Mouse (Mus musculus) cerebellum, adult 2 months (tissue): Measurements from ENCODE around the gene Pdap1.

Experiments used
- CTCF ChIP-seq: fragments of 200-500 bp; IDR thresholded peaks from 2 replicates; pipeline ENCODE4 v1.5.1; 2011; ENCODE audit warnings: low read depth, mild to moderate bottlenecking, control low read depth, low read length, moderate library complexity, borderline replicate concordance; ENCODE audit not compliant: insufficient read depth
- POLR2A ChIP-seq: fragments of 200-500 bp; IDR thresholded peaks from 2 replicates; pipeline ENCODE4 v1.6.1; 2011; ENCODE audit warnings: low read length, control low read depth, borderline replicate concordance; ENCODE audit not compliant: insufficient read depth

DNA sequence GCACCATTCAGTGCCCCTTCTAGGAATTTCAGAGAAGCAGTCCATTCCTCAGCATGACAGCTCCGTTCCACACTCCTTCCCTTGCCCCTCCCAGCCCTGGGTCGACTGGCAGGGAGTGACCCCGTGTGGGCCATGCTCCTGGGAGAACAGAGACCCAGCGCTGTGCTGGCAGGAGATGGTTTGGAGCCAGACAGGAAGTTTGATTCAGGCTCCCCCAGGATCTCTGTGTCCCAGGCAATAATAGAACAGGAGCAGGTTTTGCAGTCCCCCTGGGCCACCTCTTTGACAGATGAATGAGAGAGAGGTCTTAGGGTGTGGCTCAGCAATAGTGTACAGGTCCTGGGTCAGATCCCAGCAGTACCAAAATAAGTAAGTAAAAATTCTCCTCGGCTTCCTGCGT is 22.0 kb downstream of the Pdap1 start:
- TF ChIP-seq POLR2A, result no peak
- no peak for TF ChIP-seq CTCF
